Mouse (Mus musculus): ENCODE results near the gene Klk10. TPM values are rescaled to one million over a fixed set of nuclear protein-coding genes. Genes with fewer than 3 reads are reported as not detected.
A peak's percentile ranks its signal among the peaks of the same experiment; 100 is the strongest.

Klk10 gene
- polyA plus RNA-seq (2016; fragmentation: Nextera tagmentation; extraction: Ambion mirVana) = 0.19 and 0.36 TPM in 2 replicates

DNA sequence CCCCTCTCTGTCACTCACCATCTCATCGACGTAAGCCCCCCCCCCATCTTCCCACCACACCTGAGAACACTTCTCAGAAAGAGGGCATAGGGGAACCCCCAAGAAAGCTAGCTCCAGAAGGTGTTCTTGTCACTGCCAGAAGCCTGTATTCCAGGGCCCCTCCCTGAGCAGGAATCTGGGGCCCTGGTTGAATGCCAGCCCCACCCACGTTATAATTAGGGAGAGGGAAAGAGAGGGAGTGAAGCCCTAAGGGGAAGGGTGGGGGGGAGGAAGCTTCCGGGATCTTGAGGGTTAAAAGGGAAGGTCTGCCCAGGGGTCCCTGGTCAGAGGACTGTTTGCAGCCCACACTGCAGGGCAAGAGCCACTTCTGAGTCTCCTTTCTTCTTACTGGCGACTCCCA lies at the start of gene Klk10:
Gene Klk10 (plus strand): TSS at position 290 of the 400 bp plus-strand sequence.
- Histone ChIP-seq H3K27me3 (ENCODE audit: low read depth, poor library complexity, severe bottlenecking) (peaks cover 30% of the 10 kb centered on the region), H3K4me1 (peaks cover 11% of the 10 kb centered on the region), H3K36me3 (no peaks in the 10 kb centered on the region), H3K4me3 (no peak within 1 kb of the TSS), H3K27ac (replicated peaks) (no peak within 1 kb of the TSS), H3K9me3 (replicated peaks) (no peaks in the 10 kb centered on the region)
- no peak for DNase-seq (ENCODE audit: low spot score)
- 53% methylated on average over 5 of the region's 5 CpGs for WGBS

DNA sequence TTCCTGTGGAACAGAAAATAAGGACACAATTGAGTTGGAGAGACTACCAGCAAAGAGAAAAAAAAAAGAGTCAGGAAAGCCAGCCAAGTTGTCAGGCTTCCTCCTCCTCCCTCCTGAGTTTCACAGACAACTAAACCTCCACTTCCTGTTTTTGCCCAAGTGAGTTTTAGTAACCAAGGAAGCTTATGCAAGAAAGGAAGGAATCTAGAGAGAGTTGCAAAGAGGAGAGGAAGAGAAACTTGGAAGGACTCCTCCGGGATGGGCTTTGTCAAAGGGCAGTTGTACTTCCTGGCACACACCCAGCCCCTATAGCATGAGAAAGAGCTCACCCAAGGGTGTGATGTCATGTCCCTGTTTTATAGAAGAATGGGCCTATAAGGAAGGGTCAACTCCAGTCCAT lies 33.0 kb upstream of the Klk10 start:
- no peaks in the 10 kb centered on the region for H3K9me3 ChIP-seq (replicated peaks)
- no peak overlapping the region for H3K4me3 ChIP-seq
- DNase-seq (ENCODE audit: low spot score) = no peak
- no peaks in the 10 kb centered on the region for H3K27me3 ChIP-seq (ENCODE audit: low read depth, poor library complexity, severe bottlenecking)
- H3K4me1 ChIP-seq = no peaks in the 10 kb centered on the region
- no peaks in the 10 kb centered on the region for H3K36me3 ChIP-seq
- H3K27ac ChIP-seq (replicated peaks) = no peak overlapping the region
- WGBS = 48% methylated on average over 1 of the region's 1 CpGs

DNA sequence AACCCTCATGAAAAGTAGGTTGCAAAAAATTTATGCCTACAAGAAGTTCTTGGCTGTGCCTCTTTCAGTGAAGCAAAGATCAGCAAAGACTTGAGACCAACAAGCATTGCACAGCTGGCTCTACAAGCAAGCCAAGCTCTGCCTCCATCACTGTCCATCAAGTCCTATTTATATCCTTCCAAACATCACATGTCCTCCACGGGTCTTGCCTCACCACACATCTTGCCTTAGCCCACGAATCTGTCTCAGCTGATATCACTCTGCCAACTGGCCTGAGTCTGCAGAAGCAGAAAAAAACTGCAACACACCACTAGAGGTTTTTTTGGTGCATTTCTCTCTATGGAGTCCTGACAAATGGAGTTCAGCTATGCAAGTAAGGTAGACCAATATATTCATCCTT lies 28.0 kb upstream of the Klk10 start:
- Histone ChIP-seq H3K27me3 (ENCODE audit: low read depth, poor library complexity, severe bottlenecking) (no peaks in the 10 kb centered on the region), H3K9me3 (replicated peaks) (no peaks in the 10 kb centered on the region), H3K4me1 (no peaks in the 10 kb centered on the region), H3K36me3 (no peaks in the 10 kb centered on the region), H3K27ac (replicated peaks) (no peak overlapping the region), H3K4me3 (no peak overlapping the region)
- 70% methylated on average over 2 of the region's 2 CpGs for WGBS
- DNase-seq (ENCODE audit: low spot score) = no peak

DNA sequence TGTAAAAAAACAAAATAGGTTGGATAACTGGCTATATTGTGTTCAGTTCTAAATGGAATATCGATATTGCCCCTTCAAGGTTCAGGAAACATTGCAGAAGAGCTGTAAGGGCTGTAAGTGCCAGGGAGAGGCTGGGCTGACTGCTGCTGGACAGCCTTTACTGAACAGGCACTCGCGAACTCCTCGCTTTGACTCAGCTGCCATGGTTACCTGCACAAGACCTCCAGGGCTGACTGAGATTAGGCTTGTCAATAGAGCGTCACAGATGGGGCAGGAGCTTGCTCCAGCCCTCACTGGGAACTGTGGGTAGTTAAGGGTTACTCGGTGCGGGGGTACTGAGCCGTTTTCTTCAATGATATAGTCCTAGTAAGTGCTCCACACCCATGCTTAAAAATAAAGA lies 14.4 kb upstream of the Klk10 start:
- H3K4me3 ChIP-seq = no peak overlapping the region
- peaks cover 4% of the 10 kb centered on the region for H3K4me1 ChIP-seq
- no peaks in the 10 kb centered on the region for H3K9me3 ChIP-seq (replicated peaks)
- H3K27ac ChIP-seq (replicated peaks) = no peak overlapping the region
- H3K27me3 ChIP-seq (ENCODE audit: low read depth, poor library complexity, severe bottlenecking) = no peaks in the 10 kb centered on the region
- WGBS = 38% methylated on average over 8 of the region's 8 CpGs
- DNase-seq (ENCODE audit: low spot score) = peak; percentile 20
- no peaks in the 10 kb centered on the region for H3K36me3 ChIP-seq

DNA sequence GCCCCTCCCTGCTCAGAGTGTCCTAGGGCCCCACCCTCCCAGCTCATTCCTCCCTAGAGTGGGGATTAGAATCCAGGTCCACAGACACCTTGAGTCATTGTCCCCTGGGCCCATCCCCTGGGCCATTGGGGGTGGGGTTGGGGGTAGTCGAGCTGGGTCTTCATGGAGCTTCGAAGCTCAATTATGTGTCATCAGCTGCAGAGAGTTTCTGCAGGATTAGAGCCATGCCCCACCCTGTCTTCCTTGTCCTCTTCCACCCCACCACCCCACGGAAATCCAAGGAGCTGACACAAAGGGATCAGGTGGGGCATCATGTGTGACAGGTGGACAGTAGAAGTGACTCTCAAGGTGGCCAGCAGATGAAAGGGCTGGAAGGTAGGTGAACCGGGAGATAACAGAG lies 12.2 kb upstream of the Klk10 start, which contains the start of gene Klk12:
Gene Klk12 (plus strand): TSS at position 301 of the 400 bp plus-strand sequence.
- H3K4me3 ChIP-seq = no peak within 1 kb of the TSS
- peaks cover 4% of the 10 kb centered on the region for H3K4me1 ChIP-seq
- H3K36me3 ChIP-seq = no peaks in the 10 kb centered on the region
- H3K27me3 ChIP-seq (ENCODE audit: low read depth, poor library complexity, severe bottlenecking) = no peaks in the 10 kb centered on the region
- DNase-seq (ENCODE audit: low spot score) = peak; percentile 8
- 74% methylated on average over 4 of the region's 4 CpGs for WGBS
- H3K9me3 ChIP-seq (replicated peaks) = no peaks in the 10 kb centered on the region
- no peak within 1 kb of the TSS for H3K27ac ChIP-seq (replicated peaks)

DNA sequence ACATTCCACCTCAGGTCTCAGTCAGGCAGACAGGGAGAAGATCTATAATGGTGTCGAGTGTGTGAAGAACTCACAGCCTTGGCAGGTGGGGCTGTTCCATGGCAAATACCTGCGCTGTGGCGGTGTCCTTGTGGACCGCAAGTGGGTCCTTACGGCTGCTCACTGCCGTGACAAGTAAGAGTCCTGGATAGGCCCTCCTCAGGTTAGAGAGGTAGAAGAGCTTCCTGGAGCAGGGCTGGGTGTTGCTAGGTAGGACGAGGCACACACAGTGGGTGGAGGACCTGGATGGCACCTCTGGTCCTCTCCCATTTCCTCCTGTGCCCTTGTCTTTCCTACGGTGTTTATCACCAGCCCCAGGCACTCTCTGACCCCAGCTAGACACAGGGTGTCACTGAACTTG lies 11.2 kb upstream of the Klk10 start:
- H3K9me3 ChIP-seq (replicated peaks) = no peaks in the 10 kb centered on the region
- no peaks in the 10 kb centered on the region for H3K36me3 ChIP-seq
- H3K4me3 ChIP-seq = no peak overlapping the region
- WGBS = 91% methylated on average over 8 of the region's 8 CpGs
- peak; percentile 6 for DNase-seq (ENCODE audit: low spot score)
- H3K4me1 ChIP-seq = peaks cover 8% of the 10 kb centered on the region
- no peaks in the 10 kb centered on the region for H3K27me3 ChIP-seq (ENCODE audit: low read depth, poor library complexity, severe bottlenecking)
- H3K27ac ChIP-seq (replicated peaks) = no peak overlapping the region

DNA sequence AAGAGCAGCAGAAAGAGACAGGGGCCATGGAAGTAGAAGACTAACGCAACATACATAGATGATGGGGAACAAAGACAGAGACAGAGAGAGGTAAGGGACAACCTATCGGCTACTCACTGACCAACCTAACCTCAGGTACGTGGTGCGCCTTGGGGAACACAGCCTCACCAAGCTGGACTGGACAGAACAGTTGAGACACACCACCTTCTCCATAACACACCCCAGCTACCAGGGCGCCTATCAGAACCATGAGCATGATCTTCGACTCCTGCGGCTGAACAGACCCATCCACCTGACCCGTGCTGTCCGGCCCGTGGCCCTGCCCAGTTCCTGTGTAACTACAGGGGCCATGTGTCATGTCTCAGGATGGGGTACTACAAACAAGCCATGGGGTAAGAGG lies 10.1 kb upstream of the Klk10 start:
- Histone ChIP-seq H3K4me3 (no peak overlapping the region), H3K4me1 (peaks cover 19% of the 10 kb centered on the region), H3K9me3 (replicated peaks) (no peaks in the 10 kb centered on the region), H3K27me3 (ENCODE audit: low read depth, poor library complexity, severe bottlenecking) (no peaks in the 10 kb centered on the region), H3K36me3 (no peaks in the 10 kb centered on the region), H3K27ac (replicated peaks) (no peak overlapping the region)
- peak; percentile 9 for DNase-seq (ENCODE audit: low spot score)
- 97% methylated on average over 10 of the region's 10 CpGs for WGBS

DNA sequence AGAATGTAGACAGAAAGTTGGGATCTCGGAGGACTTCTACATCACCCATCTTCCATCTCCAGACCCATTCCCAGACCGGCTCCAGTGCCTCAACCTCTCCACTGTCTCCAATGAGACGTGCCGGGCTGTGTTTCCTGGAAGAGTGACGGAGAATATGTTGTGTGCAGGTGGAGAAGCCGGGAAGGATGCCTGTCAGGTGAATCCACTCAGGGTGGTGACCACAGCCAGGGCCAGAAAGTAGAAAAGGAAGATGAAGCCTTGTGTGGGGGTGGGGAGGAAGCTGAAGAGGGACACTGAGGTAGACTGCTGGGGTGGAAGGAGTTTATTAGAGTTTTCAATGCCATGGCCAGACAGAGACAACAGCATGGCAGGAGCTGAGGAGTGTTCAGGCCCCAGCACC lies 8.9 kb upstream of the Klk10 start:
- 97% methylated on average over 6 of the region's 6 CpGs for WGBS
- DNase-seq (ENCODE audit: low spot score) = peak; percentile 9

DNA sequence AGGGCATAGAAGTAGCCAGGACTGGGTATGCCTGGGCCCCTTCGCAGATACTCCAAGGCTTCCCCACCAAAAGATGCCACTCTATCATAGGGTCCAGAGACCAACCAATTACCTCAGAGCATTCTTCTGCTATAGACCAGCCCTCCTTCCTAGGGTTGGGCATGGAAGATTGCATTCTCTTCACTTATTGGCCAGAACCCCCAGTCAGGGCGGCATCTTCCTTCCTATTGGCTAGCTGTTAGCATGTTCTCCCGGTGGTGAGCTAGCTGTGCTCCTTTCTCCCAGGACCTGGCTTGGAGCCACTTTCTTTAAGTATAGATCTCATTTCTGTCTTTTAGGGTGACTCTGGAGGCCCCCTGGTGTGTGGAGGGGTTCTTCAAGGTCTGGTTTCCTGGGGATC lies 7.9 kb upstream of the Klk10 start:
- peak; percentile 5 for DNase-seq (ENCODE audit: low spot score)
- Histone ChIP-seq H3K27me3 (ENCODE audit: low read depth, poor library complexity, severe bottlenecking) (no peaks in the 10 kb centered on the region), H3K4me3 (no peak overlapping the region), H3K36me3 (no peaks in the 10 kb centered on the region), H3K9me3 (replicated peaks) (no peaks in the 10 kb centered on the region), H3K4me1 (peaks cover 17% of the 10 kb centered on the region), H3K27ac (replicated peaks) (no peak overlapping the region)
- WGBS = 82% methylated on average over 3 of the region's 3 CpGs

More for the DNA sequence above, 8.9 kb upstream of the Klk10 start:
- Histone ChIP-seq H3K4me3 (no peak overlapping the region), H3K27me3 (ENCODE audit: low read depth, poor library complexity, severe bottlenecking) (no peaks in the 10 kb centered on the region), H3K9me3 (replicated peaks) (no peaks in the 10 kb centered on the region), H3K36me3 (no peaks in the 10 kb centered on the region), H3K27ac (replicated peaks) (no peak overlapping the region), H3K4me1 (peaks cover 17% of the 10 kb centered on the region)

DNA sequence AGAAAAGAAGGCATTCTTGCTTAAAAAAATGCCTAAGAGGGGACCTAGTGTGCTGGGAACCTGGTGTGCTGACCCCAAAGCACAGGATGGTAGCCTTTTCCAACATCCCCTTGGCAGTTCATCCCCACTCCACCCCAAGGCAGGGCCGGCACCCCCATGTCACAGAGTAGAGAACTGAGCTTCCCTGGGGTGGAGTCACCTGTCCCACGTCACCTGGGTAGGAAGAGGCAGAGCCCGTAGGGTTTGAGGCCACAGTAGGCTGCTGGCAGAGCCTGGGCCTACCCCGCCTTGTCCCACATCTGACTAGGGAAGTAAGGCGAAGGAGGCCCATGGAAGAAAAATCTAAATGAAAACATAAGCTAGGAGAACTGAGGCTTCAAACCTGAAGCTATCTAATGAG lies 6.5 kb upstream of the Klk10 start, which contains the start of gene Klk11:
Gene Klk11 (plus strand): TSS at position 241 of the 400 bp plus-strand sequence.
- Histone ChIP-seq H3K4me3 (no peak within 1 kb of the TSS), H3K9me3 (replicated peaks) (no peaks in the 10 kb centered on the region), H3K4me1 (peaks cover 17% of the 10 kb centered on the region), H3K36me3 (no peaks in the 10 kb centered on the region), H3K27ac (replicated peaks) (peak within 1 kb of the TSS; percentile 85), H3K27me3 (ENCODE audit: low read depth, poor library complexity, severe bottlenecking) (no peaks in the 10 kb centered on the region)
- WGBS = 89% methylated on average over 5 of the region's 5 CpGs
- DNase-seq (ENCODE audit: low spot score) = no peak

DNA sequence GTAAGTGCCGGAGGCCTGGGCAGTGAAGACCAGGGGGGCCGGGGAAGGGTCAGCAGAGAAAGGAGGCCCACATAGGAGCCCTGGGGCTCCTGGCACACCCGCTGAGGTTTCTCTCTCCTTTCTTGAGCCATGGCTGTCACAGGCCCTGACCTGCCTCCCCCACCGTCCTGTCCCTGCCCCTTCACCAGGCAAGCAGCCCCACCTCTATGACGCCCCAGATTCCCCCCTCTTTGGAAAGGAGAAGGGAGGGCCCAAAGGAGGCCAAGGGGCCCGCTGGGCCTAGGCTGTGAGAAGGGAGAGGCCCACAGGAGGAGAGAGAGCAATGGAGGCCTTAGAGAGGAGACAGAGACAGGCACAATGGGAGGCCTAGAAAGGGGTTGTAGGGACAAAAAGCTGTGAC lies 6.0 kb upstream of the Klk10 start:
- peak overlapping the region; percentile 85 for H3K27ac ChIP-seq (replicated peaks)
- no peaks in the 10 kb centered on the region for H3K9me3 ChIP-seq (replicated peaks)
- DNase-seq (ENCODE audit: low spot score) = peak; percentile 12
- 40% methylated on average over 6 of the region's 6 CpGs for WGBS
- H3K36me3 ChIP-seq = no peaks in the 10 kb centered on the region
- no peaks in the 10 kb centered on the region for H3K27me3 ChIP-seq (ENCODE audit: low read depth, poor library complexity, severe bottlenecking)
- peaks cover 17% of the 10 kb centered on the region for H3K4me1 ChIP-seq
- no peak overlapping the region for H3K4me3 ChIP-seq

DNA sequence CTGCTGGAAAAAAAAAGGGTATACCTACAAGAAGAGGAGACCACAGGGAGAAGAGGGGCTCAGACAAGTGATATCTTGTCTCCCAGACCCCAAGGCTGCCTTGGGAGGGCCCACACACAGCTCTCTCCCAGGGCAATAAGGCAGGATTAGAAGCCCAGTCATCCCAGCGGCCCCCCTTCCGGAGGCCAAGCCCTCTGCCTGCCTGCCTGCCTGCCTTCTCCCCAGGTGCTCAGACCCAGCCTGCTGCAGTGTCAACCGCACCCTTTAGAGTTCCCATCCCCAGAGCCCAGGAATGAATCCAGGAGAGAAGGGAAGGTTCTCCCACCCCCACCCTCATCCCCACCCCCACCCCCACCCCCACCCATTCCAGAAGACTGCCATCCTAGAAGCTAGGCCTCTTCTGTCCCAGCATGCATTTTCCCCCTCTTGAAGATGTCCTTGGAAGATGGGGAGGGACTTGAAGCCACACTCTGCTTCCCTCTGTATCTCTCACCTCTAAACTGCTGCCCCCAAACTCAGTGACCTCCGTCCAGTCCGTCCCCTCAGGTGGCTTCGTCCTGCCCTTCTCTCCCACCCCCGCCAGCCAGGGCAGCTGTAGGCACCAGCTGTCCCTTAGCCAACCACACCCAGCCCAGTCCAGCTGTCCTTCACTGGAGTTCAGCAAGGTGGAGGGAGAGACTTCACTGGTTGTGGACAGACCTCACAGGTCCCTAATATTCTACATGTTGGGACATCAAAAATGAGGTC lies 5.4 kb upstream of the Klk10 start:
- H3K4me1 ChIP-seq = peaks cover 17% of the 10 kb centered on the region
- no peaks in the 10 kb centered on the region for H3K27me3 ChIP-seq (ENCODE audit: low read depth, poor library complexity, severe bottlenecking)
- peak overlapping the region; percentile 85 for H3K27ac ChIP-seq (replicated peaks)
- WGBS = 51% methylated on average over 7 of the region's 7 CpGs
- no peaks in the 10 kb centered on the region for H3K9me3 ChIP-seq (replicated peaks)
- DNase-seq (ENCODE audit: low spot score) = peak; percentile 11
- H3K36me3 ChIP-seq = no peaks in the 10 kb centered on the region
- H3K4me3 ChIP-seq = no peak overlapping the region

DNA sequence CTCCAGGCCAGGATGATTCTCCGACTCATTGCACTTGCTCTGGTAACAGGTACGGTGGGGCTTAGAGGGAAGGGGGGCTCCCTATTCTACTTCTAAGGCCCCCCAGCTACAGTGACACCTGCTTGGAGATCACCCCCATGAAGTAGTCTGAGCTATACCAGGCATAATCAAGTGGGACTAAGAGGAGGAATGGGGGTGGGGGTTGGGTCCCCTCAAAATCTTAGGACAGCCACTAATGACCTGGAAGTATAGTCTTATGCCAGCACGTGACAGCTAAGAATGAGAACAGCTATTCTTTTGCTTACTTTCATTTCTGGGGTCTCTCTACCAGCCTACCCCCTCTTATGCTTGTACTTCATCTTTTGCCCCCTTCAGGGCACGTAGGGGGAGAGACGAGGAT lies 4.3 kb upstream of the Klk10 start:
- H3K4me1 ChIP-seq = peaks cover 17% of the 10 kb centered on the region

More for the DNA sequence above, 4.3 kb upstream of the Klk10 start:
- no peak for DNase-seq (ENCODE audit: low spot score)
- H3K36me3 ChIP-seq = no peaks in the 10 kb centered on the region
- H3K27ac ChIP-seq (replicated peaks) = no peak overlapping the region
- 79% methylated on average over 5 of the region's 5 CpGs for WGBS
- peaks cover 3% of the 10 kb centered on the region; the same call in 1 of the 2 replicates for H3K27me3 ChIP-seq (ENCODE audit: low read depth, poor library complexity, severe bottlenecking)
- no peak overlapping the region for H3K4me3 ChIP-seq
- H3K9me3 ChIP-seq (replicated peaks) = no peaks in the 10 kb centered on the region
